Mouse (Mus musculus) small intestine, adult 2 months (tissue): ENCODE results near the gene Sap30bp. TPM values are rescaled to one million over a fixed set of nuclear protein-coding genes. Genes with fewer than 3 reads are reported as not detected.

Experiments used
- H3K27ac ChIP-seq: fragments of 200-500 bp; 2 replicates; pipeline ENCODE4 v1.5.1; 2012; ENCODE audit warnings: low read depth, low read length, control low read depth, inconsistent platforms; ENCODE audit not compliant: insufficient read depth
- H3K27me3 ChIP-seq: fragments of 200-500 bp; 2 replicates; pipeline ENCODE4 v1.6.1; 2012; ENCODE audit warnings: mild to moderate bottlenecking, moderate library complexity, low read length, inconsistent platforms; ENCODE audit not compliant: control insufficient read depth, insufficient read depth
- H3K36me3 ChIP-seq: fragments of 200-500 bp; 2 replicates; pipeline ENCODE4 v1.6.1; 2012; ENCODE audit warnings: mild to moderate bottlenecking, low read length, control low read depth, inconsistent platforms; ENCODE audit not compliant: control insufficient read depth, insufficient read depth
- H3K4me1 ChIP-seq: fragments of 200-500 bp; 2 replicates; pipeline ENCODE4 v1.6.1; 2012; ENCODE audit warnings: low read length, inconsistent platforms, mixed read lengths; ENCODE audit not compliant: control insufficient read depth, insufficient read depth, insufficient read length
- H3K4me3 ChIP-seq: fragments of 200-500 bp; 2 replicates; pipeline ENCODE4 v1.5.1; 2012; ENCODE audit warnings: low read depth, mild to moderate bottlenecking, control low read depth, inconsistent platforms, low read length, moderate library complexity
- CTCF ChIP-seq: fragments of 200-500 bp; IDR thresholded peaks from 2 replicates; pipeline ENCODE4 v1.5.1; 2012; ENCODE audit warnings: low read depth, mild to moderate bottlenecking, control low read depth, inconsistent platforms, low read length, moderate library complexity, mixed read lengths; ENCODE audit not compliant: insufficient replicate concordance, insufficient read length; ENCODE audit errors: extremely low read depth
- POLR2A ChIP-seq: fragments of 200-500 bp; IDR thresholded peaks from 2 replicates; pipeline ENCODE4 v1.6.1; 2012; ENCODE audit warnings: low read depth, mild to moderate bottlenecking, control low read depth, inconsistent platforms, low read length, moderate library complexity
- whole genome bisulfite sequencing: fragments of 180-500 bp; shearing (Covaris S2); methylation state at CpG from one replicate; pipeline ENCODE4 v1.1.7; 2018; 5-methylcytosine and 5-hydroxymethylcytosine counted together
- polyA plus RNA-seq: library from polyadenylated mRNA; depleted of rRNA; stranded (reverse); fragments of >200 nt; gene quantifications from 2 replicates; pipeline ENCODE4 v1.2.3, GENCODE M21; 2012

Gene Sap30bp
- polyA plus RNA-seq, 1 experiment, result 27.1 TPM

GRCm38 (mm10) chr11:115901338-115902161, 31.5 kb upstream of the Sap30bp start:
- Histone ChIP-seq H3K27me3 (no peaks in the 10 kb centered on the region), H3K4me1 (peaks cover 34% of the 10 kb centered on the region), H3K27ac (no peak overlapping the region), H3K36me3 (peaks cover 3% of the 10 kb centered on the region; the same call in 1 of the 2 replicates), H3K4me3 (no peak overlapping the region)
- TF ChIP-seq POLR2A (no peak), CTCF (no peak)
- WGBS, result 86% methylated on average over 9 of the region's 9 CpGs

DNA sequence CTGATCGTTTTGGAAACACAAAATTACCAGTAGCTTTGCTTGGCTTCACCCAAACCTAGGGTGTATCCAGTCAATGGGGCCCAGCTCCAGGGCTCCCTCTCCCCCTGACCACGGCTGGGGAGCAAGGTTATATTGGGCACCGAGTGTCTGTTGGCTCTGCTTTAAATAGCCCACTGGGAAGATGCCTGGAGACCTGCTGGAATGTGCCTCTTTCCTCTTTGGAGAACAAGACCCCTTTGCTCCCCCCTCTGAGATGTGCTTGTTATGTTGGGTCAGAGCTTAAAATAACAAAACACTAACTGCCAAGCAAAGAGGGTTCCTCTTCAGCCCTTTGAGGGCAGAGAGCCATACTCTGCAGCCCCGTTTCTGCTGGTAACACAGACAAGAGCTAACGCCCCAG, 30.9 kb upstream of the Sap30bp start:
- Histone ChIP-seq H3K4me1 (peaks cover 34% of the 10 kb centered on the region), H3K36me3 (no peaks in the 10 kb centered on the region), H3K4me3 (no peak overlapping the region), H3K27me3 (no peaks in the 10 kb centered on the region), H3K27ac (no peak overlapping the region)
- TF ChIP-seq CTCF, result no peak
- TF ChIP-seq POLR2A, result no peak
- 75% methylated on average over 5 of the region's 5 CpGs for WGBS

GRCm38 (mm10) chr11:115902831-115903230, 30.3 kb upstream of the Sap30bp start:
- Histone ChIP-seq H3K36me3 (no peaks in the 10 kb centered on the region), H3K27ac (0 out of 2 replicates have a peak overlapping the region, but pooled peaks have one; percentile 36), H3K4me3 (no peak overlapping the region), H3K4me1 (peaks cover 34% of the 10 kb centered on the region), H3K27me3 (no peaks in the 10 kb centered on the region)
- TF ChIP-seq CTCF (no peak), POLR2A (no peak)
- WGBS, result 13% methylated on average over 1 of the region's 1 CpGs

DNA sequence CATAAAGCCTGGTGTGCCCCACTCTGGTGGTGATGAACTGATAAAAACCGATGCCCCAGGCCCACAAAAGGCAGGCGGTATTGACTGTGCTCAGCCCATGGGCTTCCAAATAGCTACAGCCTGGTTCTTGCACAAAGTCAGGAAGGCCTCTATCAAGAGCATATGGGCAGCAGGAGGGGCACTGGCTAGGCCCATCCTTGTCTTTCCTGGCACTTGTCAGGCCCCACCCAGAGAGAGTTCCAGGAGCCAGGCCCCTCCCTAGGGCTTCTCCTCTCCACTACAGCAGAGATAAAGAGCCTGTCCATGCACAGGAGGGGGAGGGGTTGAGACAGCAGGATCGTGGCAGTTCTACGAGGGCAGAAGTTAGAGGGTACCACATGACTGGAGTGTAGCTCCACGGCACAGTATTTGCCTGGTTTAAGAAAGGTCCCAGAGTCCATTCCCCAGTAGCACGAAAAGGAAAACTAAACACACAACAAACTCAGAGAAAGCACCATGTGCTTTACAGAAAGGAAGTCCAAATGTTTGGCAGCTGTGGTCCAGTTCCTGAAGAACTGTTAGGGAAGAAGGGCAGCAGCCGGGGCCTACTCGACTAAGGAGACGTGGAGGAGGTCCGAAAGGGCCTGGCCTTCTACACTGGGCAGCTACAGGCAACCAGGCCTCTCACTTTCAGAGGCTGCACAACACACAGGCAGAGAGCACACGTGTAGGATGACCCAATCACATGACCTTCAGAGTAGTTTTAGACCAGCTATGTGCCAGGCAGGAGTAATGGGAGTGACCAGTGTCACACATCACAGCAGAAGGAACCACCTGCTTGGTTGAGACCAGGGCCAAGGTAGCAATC, 29.5 kb upstream of the Sap30bp start:
- TF ChIP-seq CTCF (no peak), POLR2A (no peak)
- Histone ChIP-seq H3K36me3 (peaks cover 2% of the 10 kb centered on the region; the same call in 1 of the 2 replicates), H3K4me1 (peaks cover 34% of the 10 kb centered on the region), H3K27me3 (no peaks in the 10 kb centered on the region), H3K4me3 (no peak overlapping the region), H3K27ac (peak overlapping the region; percentile 64)
- WGBS, result 35% methylated on average over 11 of the region's 11 CpGs

GRCm38 (mm10) chr11:115904231-115904955, 28.7 kb upstream of the Sap30bp start:
- WGBS, result 57% methylated on average over 8 of the region's 8 CpGs
- no peak overlapping the region for H3K4me3 ChIP-seq

DNA sequence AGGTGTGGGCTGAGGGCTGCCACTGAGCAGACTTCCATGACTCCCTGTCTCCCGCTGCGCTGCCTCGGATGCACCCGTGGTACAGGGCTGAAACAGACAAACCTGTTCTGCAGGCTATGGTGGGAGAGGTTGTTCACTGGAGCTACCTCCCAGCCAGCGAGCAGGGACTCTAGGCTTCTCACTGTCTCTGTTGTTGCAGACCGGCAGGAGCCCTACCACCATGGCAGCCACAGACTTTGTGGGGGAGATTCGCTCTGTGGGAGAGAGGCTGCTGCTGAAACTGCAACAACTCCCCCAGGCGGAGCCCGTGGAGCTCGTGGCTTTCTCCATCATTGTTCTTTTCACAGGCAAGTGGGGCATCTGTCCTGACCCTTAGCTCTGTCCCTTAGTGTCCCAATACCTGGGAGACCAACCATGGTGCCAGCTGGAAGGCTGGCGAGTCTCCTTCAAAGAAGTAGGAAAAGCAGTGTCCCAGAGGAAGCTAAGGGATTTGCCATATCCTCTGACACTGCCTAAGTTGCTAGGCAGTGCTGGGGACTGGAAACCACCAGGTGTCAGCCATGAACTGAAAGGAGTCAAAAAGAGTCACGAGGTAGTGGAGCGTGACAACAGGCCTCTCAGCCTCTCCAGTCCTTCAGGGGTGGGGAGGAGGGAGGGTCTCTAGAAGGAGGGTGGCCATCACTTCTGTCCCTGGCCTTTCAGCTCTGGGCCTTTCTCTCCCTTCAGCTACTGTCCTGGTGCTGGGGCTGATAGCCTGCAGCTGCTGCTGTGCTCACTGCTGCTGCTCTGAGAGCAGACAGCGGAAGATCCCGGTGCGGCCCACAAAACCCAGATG, 27.9 kb upstream of the Sap30bp start:
- peaks cover 28% of the 10 kb centered on the region for H3K4me1 ChIP-seq
- no peak overlapping the region for H3K4me3 ChIP-seq
- H3K36me3 ChIP-seq, result peaks cover 2% of the 10 kb centered on the region; the same call in 1 of the 2 replicates
- H3K27me3 ChIP-seq, result no peaks in the 10 kb centered on the region
- no peak for TF ChIP-seq POLR2A
- no peak for TF ChIP-seq CTCF
- 64% methylated on average over 16 of the region's 16 CpGs for WGBS
- peak overlapping the region; percentile 64; the same call in 1 of the 2 replicates for H3K27ac ChIP-seq

More at GRCm38 (mm10) chr11:115904231-115904955, 28.7 kb upstream of the Sap30bp start:
- no peaks in the 10 kb centered on the region for H3K27me3 ChIP-seq
- TF ChIP-seq POLR2A, result no peak
- TF ChIP-seq CTCF, result no peak
- H3K4me1 ChIP-seq, result peaks cover 34% of the 10 kb centered on the region
- peaks cover 2% of the 10 kb centered on the region; the same call in 1 of the 2 replicates for H3K36me3 ChIP-seq
- peak overlapping the region; percentile 64 for H3K27ac ChIP-seq
